Mouse (Mus musculus): ENCODE measurements at regions not wholly inside any gene's neighbourhood (a gene's known extent, or its start where the extent isn't known, plus 50 kb on each side); places are given as distances from the start of the nearest gene placed in this dataset.

DNA sequence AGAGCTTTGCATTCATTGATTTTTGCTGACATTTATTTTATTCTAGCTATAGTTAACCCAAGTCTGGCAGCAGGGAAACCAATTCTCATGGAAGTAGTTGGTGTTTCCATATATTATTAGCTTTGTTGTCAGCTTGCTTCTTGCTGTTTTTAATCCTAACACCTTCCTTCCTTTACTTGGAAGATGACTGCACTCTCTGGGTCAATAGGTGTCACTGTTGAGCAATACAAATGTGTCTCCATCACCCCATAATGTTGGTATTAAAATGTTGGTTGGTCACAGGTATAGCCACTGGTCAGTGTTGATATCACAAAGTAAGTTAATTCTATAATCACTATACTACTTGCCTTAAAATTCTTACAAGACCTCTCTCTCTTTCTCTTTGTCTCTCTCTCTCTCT lies 477.9 kb upstream of the A1bg start:
- H3K27me3 ChIP-seq (ENCODE audit: low read depth, poor library complexity, severe bottlenecking) = no peaks in the 10 kb centered on the region
- H3K4me1 ChIP-seq = peaks cover 2% of the 10 kb centered on the region
- H3K4me3 ChIP-seq = no peak overlapping the region
- DNase-seq (ENCODE audit: low spot score) = no peak
- H3K9me3 ChIP-seq (replicated peaks) = no peaks in the 10 kb centered on the region
- H3K27ac ChIP-seq (replicated peaks) = no peak overlapping the region
- no peaks in the 10 kb centered on the region for H3K36me3 ChIP-seq

DNA sequence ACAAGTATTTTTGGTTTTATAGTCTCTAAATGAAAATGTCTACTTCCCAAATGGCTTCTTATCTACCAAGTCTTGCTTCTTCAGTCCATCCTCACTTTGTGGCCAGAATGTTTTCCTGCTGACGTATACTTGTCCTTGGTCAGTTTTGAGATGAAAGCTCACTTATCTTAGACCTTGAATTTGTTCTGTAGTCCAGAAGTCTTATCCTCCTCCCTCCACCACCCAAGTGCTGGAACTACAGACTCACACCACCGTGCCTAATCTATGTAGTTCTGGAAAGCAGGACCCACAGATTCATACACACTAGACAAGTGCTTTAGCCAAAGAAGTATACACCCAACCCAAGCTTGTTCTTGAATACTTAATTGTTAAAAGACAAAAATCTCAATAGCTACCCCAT lies 477.2 kb upstream of the A1bg start:
- Histone ChIP-seq H3K27ac (replicated peaks) (no peak overlapping the region), H3K9me3 (replicated peaks) (no peaks in the 10 kb centered on the region), H3K4me3 (no peak overlapping the region), H3K36me3 (no peaks in the 10 kb centered on the region), H3K27me3 (ENCODE audit: low read depth, poor library complexity, severe bottlenecking) (no peaks in the 10 kb centered on the region), H3K4me1 (peaks cover 10% of the 10 kb centered on the region)
- DNase-seq (ENCODE audit: low spot score) = no peak
- WGBS = 89% methylated on average over 2 of the region's 2 CpGs

DNA sequence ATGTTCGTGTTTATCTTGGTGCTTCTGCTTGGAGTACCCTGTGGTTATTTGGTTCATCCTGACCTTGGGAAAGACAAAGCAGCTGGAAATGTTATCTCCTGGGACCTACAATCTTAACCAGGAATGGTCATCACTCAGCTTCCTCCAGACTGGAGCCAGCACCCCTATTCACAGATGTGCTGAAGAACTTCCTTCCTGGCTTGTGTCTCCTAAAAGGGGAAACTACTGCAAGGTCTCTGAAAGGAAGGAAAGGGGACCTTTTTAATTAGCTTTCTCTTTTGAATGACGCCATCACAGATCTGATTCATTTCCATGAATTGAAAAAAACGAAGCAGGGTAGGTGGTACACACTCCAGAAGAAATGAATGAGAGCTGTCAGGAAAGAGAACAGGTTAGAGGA lies 476.0 kb upstream of the A1bg start:
- 76% methylated on average over 3 of the region's 3 CpGs for WGBS
- H3K27ac ChIP-seq (replicated peaks) = no peak overlapping the region
- H3K9me3 ChIP-seq (replicated peaks) = no peaks in the 10 kb centered on the region
- peaks cover 13% of the 10 kb centered on the region for H3K4me1 ChIP-seq
- no peaks in the 10 kb centered on the region for H3K27me3 ChIP-seq (ENCODE audit: low read depth, poor library complexity, severe bottlenecking)
- no peaks in the 10 kb centered on the region for H3K36me3 ChIP-seq
- no peak overlapping the region for H3K4me3 ChIP-seq
- DNase-seq (ENCODE audit: low spot score) = no peak

DNA sequence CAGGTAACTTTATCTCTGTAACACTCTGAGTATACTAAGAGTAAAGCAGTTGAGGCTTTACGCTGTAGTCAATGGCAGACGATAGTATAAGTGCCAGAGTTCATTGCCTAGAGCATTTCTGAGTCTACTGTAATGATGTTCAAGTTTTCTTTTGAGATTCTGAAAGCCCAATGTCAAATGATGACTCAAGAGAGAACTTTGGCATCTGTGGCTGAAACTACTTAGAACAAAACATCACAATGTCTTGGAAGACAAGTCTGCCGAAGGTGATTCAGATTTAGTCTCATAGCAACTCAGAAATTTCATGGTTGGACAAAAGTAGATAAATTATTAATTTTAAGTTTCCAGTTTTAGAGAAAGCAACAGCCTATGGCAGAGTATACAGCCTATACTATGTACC lies 474.2 kb upstream of the A1bg start:
- no peak for DNase-seq (ENCODE audit: low spot score)
- H3K36me3 ChIP-seq = no peaks in the 10 kb centered on the region
- no peaks in the 10 kb centered on the region for H3K9me3 ChIP-seq (replicated peaks)
- H3K4me1 ChIP-seq = peaks cover 13% of the 10 kb centered on the region
- H3K27me3 ChIP-seq (ENCODE audit: low read depth, poor library complexity, severe bottlenecking) = no peaks in the 10 kb centered on the region
- no peak overlapping the region for H3K4me3 ChIP-seq
- WGBS = 93% methylated on average over 3 of the region's 3 CpGs
- no peak overlapping the region for H3K27ac ChIP-seq (replicated peaks)

DNA sequence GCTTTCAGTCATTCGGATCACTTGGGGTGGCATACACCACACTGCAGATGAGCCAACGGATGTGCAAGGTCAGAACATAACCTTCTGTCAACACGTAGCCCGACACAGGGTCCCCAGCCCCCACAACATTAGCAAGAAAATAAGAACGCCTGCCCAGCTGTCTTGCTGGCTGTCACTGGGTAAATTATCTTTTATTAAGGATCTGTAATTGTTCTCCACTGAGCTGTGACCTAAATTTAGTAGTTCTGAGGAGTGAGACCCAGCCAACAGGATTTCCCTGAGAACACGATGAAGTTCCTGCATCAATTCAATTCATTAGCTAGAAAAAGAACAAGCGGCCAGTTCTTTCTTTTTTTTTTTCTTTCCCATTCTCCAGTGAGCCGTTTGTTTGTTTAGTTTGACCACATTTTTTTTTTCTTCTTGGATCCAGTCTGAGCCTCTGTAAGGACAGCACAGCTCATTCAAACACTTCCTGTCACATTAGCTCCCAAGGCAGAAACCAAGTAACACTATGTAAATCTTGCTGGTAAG lies 472.5 kb upstream of the A1bg start:
- Histone ChIP-seq H3K27ac (replicated peaks) (no peak overlapping the region; the same call in 1 of the 2 replicates), H3K4me1 (peaks cover 13% of the 10 kb centered on the region), H3K27me3 (ENCODE audit: low read depth, poor library complexity, severe bottlenecking) (no peaks in the 10 kb centered on the region), H3K36me3 (no peaks in the 10 kb centered on the region), H3K4me3 (no peak overlapping the region), H3K9me3 (replicated peaks) (no peaks in the 10 kb centered on the region)
- WGBS = 31% methylated on average over 8 of the region's 8 CpGs
- DNase-seq (ENCODE audit: low spot score) = peak; percentile 19

DNA sequence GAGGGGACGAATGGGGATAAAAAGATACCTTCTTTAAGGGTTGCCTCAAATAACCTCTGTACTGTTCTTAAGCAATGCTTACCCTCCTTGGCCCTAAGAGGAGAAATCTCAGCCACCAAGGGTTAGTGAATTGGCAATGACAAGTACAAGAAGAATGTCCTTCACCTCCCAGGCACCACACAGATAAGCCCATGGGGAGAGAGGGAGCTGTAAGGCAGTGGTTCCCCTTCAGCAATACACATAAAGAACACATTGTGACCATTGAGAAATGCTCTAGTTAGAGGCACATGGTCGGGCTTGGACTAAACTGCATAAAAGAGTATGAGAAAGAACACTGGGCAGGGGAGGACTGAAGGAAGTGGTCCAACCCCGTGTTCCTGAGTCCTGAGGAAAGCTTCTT lies 457.9 kb upstream of the A1bg start:
- H3K4me1 ChIP-seq = no peaks in the 10 kb centered on the region
- no peak overlapping the region for H3K27ac ChIP-seq (replicated peaks)
- no peak overlapping the region for H3K4me3 ChIP-seq
- H3K36me3 ChIP-seq = no peaks in the 10 kb centered on the region
- H3K27me3 ChIP-seq (ENCODE audit: low read depth, poor library complexity, severe bottlenecking) = no peaks in the 10 kb centered on the region
- no peak for DNase-seq (ENCODE audit: low spot score)
- no peaks in the 10 kb centered on the region for H3K9me3 ChIP-seq (replicated peaks)
- 75% methylated on average over 3 of the region's 3 CpGs for whole genome bisulfite sequencing

DNA sequence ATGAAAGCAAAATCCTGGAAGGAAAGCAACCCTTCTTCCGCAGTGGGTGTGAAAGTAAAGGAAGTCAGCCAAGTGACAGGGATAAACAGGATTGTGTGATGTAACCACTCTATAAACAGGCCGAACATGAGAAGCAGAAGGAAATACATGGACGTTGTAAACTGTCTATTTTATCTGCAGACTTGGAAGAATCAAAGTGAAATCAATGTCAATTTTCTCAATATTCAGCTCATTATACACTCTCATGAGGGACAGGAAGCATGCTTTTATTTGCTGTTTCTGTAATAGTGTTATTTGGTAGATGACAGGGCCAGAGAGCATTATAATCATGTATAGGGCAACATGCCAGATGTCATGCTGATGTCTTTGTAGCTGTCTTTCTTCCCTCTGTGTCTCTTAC lies 443.5 kb upstream of the A1bg start:
- no peaks in the 10 kb centered on the region for H3K27me3 ChIP-seq (ENCODE audit: low read depth, poor library complexity, severe bottlenecking)
- H3K4me3 ChIP-seq = no peak overlapping the region
- WGBS = 85% methylated on average over 3 of the region's 3 CpGs
- H3K4me1 ChIP-seq = no peaks in the 10 kb centered on the region
- H3K27ac ChIP-seq (replicated peaks) = no peak overlapping the region
- H3K9me3 ChIP-seq (replicated peaks) = no peaks in the 10 kb centered on the region
- DNase-seq (ENCODE audit: low spot score) = no peak
- no peaks in the 10 kb centered on the region for H3K36me3 ChIP-seq

DNA sequence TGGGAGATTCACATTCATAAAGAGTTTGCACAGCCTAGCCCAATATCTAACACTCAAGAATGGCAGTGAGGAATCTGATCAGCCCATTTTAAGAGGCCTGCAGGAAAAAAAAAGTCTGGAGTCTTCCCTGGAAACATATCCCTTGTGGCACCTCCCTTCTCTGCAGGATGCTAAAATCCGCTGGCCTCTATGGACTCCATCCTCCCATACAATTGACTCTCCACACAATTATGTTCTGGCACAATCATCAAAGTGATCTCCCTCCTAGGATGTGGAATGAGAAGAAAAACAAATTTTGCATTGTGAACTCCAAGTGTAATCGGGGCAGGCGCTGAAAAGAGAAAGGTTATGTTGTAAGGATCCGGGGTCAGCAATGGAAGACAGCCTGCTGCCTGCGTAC lies 442.7 kb upstream of the A1bg start:
- Histone ChIP-seq H3K4me1 (no peaks in the 10 kb centered on the region), H3K4me3 (no peak overlapping the region), H3K27ac (replicated peaks) (no peak overlapping the region), H3K27me3 (ENCODE audit: low read depth, poor library complexity, severe bottlenecking) (no peaks in the 10 kb centered on the region), H3K36me3 (no peaks in the 10 kb centered on the region), H3K9me3 (replicated peaks) (no peaks in the 10 kb centered on the region)
- no peak for DNase-seq (ENCODE audit: low spot score)
- WGBS = 66% methylated on average over 5 of the region's 5 CpGs

DNA sequence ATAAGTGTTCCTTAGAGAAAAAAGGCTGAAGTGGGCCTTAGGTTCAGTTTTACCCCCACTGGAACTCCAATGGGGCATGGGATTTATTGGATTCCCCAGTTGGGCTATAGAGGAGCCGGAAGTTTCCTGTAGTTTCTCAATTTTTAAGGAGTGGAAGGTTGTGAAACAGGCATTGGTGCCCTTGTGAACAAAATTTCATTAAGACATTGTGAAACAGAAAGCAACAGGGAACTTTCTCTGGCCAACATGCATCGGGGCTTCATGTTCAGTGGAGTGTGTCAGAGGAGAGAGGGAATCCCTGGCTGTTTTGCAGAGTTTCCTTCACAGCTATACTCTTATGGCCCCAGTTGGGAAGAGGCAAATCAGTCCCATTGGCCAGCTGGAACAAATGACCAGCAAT lies 441.6 kb upstream of the A1bg start:
- Histone ChIP-seq H3K27ac (replicated peaks) (no peak overlapping the region), H3K36me3 (no peaks in the 10 kb centered on the region), H3K27me3 (ENCODE audit: low read depth, poor library complexity, severe bottlenecking) (no peaks in the 10 kb centered on the region), H3K4me3 (no peak overlapping the region), H3K9me3 (replicated peaks) (no peaks in the 10 kb centered on the region), H3K4me1 (no peaks in the 10 kb centered on the region)
- 82% methylated on average over 2 of the region's 2 CpGs for WGBS
- no peak for DNase-seq (ENCODE audit: low spot score)

DNA sequence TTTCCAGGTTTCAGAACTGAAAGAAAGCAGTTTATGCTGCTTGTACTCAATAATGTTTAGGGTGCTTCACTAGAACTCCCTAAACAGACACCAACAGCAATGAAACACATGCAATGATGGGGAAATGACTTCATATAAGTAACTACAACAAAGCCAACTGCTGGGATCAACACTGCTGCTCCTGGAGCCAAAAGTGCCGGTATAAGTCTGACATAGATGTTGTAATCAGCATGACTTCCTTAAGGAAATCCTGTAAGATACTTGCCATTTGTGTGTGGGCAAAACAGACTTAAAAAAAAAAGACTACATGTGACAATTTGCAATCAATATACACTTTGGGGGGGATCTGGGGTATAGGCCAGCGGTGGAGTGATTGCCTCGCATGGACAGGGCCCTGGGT lies 438.4 kb upstream of the A1bg start:
- no peaks in the 10 kb centered on the region for H3K36me3 ChIP-seq
- no peaks in the 10 kb centered on the region for H3K4me1 ChIP-seq
- no peak overlapping the region for H3K27ac ChIP-seq (replicated peaks)
- no peak overlapping the region for H3K4me3 ChIP-seq
- no peak for DNase-seq (ENCODE audit: low spot score)
- no peaks in the 10 kb centered on the region for H3K27me3 ChIP-seq (ENCODE audit: low read depth, poor library complexity, severe bottlenecking)
- 88% methylated on average over 3 of the region's 3 CpGs for WGBS
- H3K9me3 ChIP-seq (replicated peaks) = no peaks in the 10 kb centered on the region

DNA sequence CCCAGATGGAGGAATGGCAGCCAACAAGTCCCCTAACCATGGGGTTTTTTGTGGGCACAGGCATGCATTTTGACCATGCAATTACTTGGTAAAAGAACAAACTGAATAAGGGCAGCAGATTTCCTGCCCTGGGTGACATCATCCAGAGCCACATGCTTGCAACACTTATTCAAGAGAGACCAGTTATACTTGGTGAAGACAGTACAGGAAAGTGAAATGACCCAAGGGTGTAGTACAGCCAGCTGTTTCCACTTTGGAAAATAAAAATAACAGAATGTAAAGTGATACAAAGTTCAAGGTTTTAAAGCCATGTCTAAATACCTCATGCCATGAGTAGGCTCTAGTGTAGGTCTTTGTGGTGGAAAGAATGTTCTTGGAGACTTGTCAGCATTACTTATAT lies 432.5 kb upstream of the A1bg start:
- DNase-seq (ENCODE audit: low spot score) = no peak
- Histone ChIP-seq H3K36me3 (no peaks in the 10 kb centered on the region), H3K4me1 (no peaks in the 10 kb centered on the region), H3K9me3 (replicated peaks) (no peaks in the 10 kb centered on the region), H3K27ac (replicated peaks) (no peak overlapping the region), H3K4me3 (no peak overlapping the region), H3K27me3 (ENCODE audit: low read depth, poor library complexity, severe bottlenecking) (no peaks in the 10 kb centered on the region)

DNA sequence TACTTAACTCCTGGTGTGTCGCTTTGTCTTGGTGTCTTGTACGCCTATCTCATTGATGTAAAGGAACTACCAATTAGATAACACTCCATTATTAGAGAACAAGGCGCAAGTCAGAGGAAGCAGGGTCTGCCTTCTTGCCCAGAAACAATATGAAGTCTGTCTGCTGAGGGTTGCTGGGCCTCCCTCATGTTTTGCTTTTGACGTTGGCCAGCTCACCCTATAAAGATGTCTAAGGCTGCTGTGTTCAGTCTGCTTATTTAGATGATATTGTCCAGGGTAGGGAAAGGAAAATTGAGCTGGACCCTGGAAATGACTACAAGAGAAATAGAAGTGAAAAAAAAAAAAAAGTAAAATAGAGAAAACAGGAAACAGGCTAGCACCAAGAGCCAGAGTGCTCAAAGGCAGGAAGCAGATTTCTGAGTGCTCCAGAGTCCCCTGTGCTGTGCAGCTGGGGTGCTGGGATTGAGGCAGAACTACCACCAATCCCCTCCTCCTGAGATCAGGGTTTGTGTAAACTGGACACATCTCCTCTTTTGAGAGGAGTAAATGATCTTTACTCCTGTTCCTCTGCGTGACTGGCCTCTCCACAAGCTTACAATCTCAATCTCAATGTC lies 429.0 kb upstream of the A1bg start:
- Histone ChIP-seq H3K27me3 (ENCODE audit: low read depth, poor library complexity, severe bottlenecking) (no peaks in the 10 kb centered on the region), H3K36me3 (no peaks in the 10 kb centered on the region), H3K4me1 (no peaks in the 10 kb centered on the region), H3K9me3 (replicated peaks) (no peaks in the 10 kb centered on the region), H3K4me3 (no peak overlapping the region), H3K27ac (replicated peaks) (no peak overlapping the region)
- 87% methylated on average over 5 of the region's 5 CpGs for WGBS
- no peak for DNase-seq (ENCODE audit: low spot score)

DNA sequence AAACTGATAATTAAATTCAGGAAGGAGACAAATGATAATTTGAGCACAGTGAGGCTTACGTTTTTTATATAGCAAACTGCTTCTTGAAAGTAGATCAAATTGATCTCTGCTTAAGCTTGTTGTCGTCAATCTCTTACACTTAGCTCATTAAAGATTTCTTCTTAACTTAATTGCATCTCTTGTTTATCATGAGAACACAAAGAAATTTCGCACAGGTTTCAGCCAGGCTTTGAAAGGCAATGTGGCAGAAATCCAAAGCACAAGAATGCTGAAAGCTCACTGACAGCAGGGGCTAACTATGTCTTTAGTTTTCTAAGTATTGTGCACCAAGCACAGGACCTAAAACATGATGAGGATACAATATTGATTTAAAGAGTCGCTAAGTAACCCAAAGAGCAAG lies 422.3 kb upstream of the A1bg start:
- 76% methylated on average over 4 of the region's 4 CpGs for WGBS
- H3K9me3 ChIP-seq (replicated peaks) = no peaks in the 10 kb centered on the region

DNA sequence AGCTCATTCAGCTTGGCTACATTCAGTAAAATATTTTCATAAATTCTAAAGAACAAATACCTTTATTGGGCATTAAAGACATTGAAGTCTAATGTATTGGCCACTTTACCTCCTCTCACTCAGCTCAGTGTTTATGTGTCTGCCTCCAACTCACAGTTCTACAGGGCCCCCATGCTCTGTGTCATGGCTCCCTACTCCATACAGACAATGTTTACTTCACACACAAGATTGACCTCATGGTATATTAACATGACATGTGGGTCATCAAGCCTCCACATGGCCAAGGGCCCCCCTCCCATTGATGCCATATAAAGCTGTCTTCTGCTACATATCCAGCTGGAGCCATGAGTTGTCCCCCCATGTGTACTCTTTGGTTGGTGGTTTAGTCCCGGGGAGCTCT lies 419.8 kb upstream of the A1bg start:
- no peak for DNase-seq (ENCODE audit: low spot score)
- Histone ChIP-seq H3K36me3 (no peaks in the 10 kb centered on the region), H3K27me3 (ENCODE audit: low read depth, poor library complexity, severe bottlenecking) (no peaks in the 10 kb centered on the region), H3K4me3 (no peak overlapping the region), H3K27ac (replicated peaks) (no peak overlapping the region), H3K4me1 (no peaks in the 10 kb centered on the region), H3K9me3 (replicated peaks) (no peaks in the 10 kb centered on the region)
- 93% methylated on average over 1 of the region's 1 CpGs for WGBS

More for the DNA sequence above, 422.3 kb upstream of the A1bg start:
- Histone ChIP-seq H3K27me3 (ENCODE audit: low read depth, poor library complexity, severe bottlenecking) (no peaks in the 10 kb centered on the region), H3K27ac (replicated peaks) (no peak overlapping the region), H3K36me3 (no peaks in the 10 kb centered on the region), H3K4me3 (no peak overlapping the region), H3K4me1 (no peaks in the 10 kb centered on the region)
- DNase-seq (ENCODE audit: low spot score) = no peak
